Mouse (Mus musculus) spleen, adult 2 months (tissue): ENCODE measurements around the gene Adcyap1r1.

Source experiments
- CTCF ChIP-seq: fragments of 200-500 bp; IDR thresholded peaks from 2 replicates; pipeline ENCODE4 v1.5.1; 2011; ENCODE audit warnings: mild to moderate bottlenecking, inconsistent platforms; ENCODE audit not compliant: insufficient read depth, insufficient read length, insufficient replicate concordance; ENCODE audit errors: extremely low read depth
- POLR2A ChIP-seq: fragments of 200-500 bp; IDR thresholded peaks from 2 replicates; pipeline ENCODE4 v1.6.1; 2011; ENCODE audit warnings: low read depth, low read length, inconsistent platforms

- TF ChIP-seq CTCF (no peak), POLR2A (no peak)
Observed at GRCm38 (mm10) chr6:55457727-55458126, 5.9 kb downstream of the Adcyap1r1 start.
